Mouse (Mus musculus) megakaryocyte, embryonic 14.5 days (primary cell): ENCODE measurements around the gene Rims4.

ENCODE experiments used
- FLI1 ChIP-seq: IDR thresholded peaks from 2 replicates; pipeline ENCODE4 v1.6.1; 2012; ENCODE audit warnings: low read length, inconsistent platforms, mixed read lengths
- GATA1 ChIP-seq: IDR thresholded peaks from 3 replicates; pipeline ENCODE4 v1.6.1; 2012; ENCODE audit warnings: mixed read lengths, low read length, inconsistent platforms, borderline replicate concordance

DNA sequence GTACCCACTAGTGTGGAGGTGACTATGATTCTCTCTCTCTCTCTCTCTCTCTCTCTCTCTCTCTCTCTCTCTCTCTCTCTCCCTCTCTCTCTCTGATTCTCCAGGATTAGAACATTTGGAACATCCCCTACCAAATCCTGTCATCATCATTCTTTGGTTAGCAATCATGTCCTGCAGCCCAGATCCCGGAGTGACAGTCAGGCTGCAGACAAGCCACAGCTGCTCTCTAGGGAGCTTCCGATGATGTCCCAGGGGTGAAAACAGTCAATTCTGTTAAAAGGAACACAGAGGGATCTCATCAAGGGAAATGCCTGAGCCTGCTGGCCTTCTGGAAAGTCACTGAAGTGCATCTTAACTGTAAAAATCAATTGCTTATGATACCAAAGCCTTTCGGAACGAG, 76.4 kb downstream of the Rims4 start:
- TF ChIP-seq GATA1 (no peak), FLI1 (no peak)
